Mouse (Mus musculus): ENCODE measurements at regions not wholly inside any gene's neighbourhood (a gene's known extent, or its start where the extent isn't known, plus 50 kb on each side); places are given as distances from the start of the nearest gene placed in this dataset.

DNA sequence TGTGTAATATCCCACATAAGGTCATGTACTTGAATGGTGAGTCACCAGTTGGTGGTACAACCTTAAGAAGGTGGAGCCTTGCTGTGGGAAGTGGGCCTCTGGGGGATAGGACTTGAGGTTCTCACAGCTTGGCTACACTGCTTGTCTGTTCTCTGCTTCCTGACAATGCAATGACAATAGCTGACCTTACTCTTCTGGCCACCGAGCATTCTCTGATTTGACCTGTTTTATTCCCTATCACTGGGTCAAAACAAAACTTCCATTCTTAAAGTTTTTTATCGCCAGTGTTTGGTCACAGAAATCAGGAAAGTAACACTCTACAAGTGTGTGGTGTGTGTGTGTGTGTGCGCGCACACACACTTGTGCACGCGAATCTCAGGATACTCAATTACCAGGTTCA lies 203.0 kb upstream of the Nxpe4 start:
- TF ChIP-seq CTCF (IDR thresholded peaks at IDR 0.05) (no peak), EP300 (IDR thresholded peaks at IDR 0.05) (no peak)
